Mouse (Mus musculus) brain, embryonic 14.5 days (tissue): ENCODE results near the gene Add2.

ENCODE experiments used
- CTCF ChIP-seq: fragments of 200-500 bp; IDR thresholded peaks from 2 replicates; pipeline ENCODE4 v1.5.1; 2012; ENCODE audit warnings: inconsistent platforms, mild to moderate bottlenecking, moderate library complexity, borderline replicate concordance; ENCODE audit not compliant: insufficient read depth, insufficient read length; ENCODE audit errors: extremely low read depth
- POLR2A ChIP-seq: fragments of 200-500 bp; IDR thresholded peaks from 2 replicates; pipeline ENCODE4 v1.6.1; 2012; ENCODE audit warnings: mild to moderate bottlenecking, inconsistent platforms, borderline replicate concordance; ENCODE audit not compliant: poor library complexity, insufficient read depth, insufficient read length, severe bottlenecking; ENCODE audit errors: extremely low read depth

GRCm38 (mm10) chr6:86125761-86126160, 97.3 kb downstream of the Add2 start:
- no peak for TF ChIP-seq CTCF
- no peak for TF ChIP-seq POLR2A
